Mouse (Mus musculus): ENCODE data around the gene Phb. TPM values are rescaled to one million over a fixed set of nuclear protein-coding genes. Genes with fewer than 3 reads are reported as not detected.

Phb gene
- polyA plus RNA-seq, 1 experiment from 2014 or later = 328 TPM

DNA sequence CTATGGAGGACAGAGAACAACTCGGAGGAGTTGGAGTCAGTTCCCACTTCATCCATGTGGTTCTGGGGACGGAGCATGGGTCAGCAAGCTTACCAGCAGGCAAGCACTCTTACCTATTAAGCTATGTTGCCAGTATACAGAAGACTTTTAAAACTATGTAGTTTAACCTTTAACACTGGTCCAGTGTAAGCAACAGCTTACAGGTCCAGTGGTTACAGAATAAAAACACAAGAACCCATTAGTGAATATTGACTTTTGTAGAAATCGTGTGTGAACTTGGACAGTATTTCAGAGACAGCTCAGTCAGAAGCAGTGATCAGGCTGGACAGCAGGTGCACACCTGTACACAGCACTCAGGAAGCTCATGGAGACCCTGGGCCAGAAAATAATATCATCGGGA is 57.7 kb downstream of the Phb start:
- Histone ChIP-seq H3K4me1 (peaks cover 5% of the 10 kb centered on the region; the same call in 1 of the 2 replicates), H3K36me3 (no peaks in the 10 kb centered on the region; the same call in 1 of the 2 replicates), H3K4me3 (no peak overlapping the region), H3K27me3 (ENCODE audit: insufficient read depth, poor library complexity, severe bottlenecking) (no peaks in the 10 kb centered on the region), H3K27ac (no peak overlapping the region), H3K9me3 (no peaks in the 10 kb centered on the region)
- DNase-seq (ENCODE audit: low spot score) = no peak
- WGBS = 86% methylated on average over 4 of the region's 4 CpGs

DNA sequence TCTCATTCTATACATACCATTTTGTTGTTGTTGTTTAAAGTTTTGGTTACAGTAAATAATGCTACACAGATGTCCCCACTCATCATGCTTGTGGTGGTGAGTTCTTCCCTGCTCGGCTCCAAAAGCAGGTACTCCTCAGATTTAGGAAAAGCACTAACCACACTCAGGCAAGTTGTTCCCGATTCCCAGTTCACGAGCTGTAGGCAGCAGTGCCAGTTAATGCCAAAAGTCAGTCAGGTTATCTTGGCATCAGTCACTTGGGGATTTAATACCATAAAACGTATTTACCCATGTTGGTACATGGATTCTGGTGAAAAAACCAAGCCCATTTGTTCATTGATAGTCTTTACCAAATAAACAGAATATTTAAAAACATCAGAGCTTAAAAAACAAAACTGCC is 59.4 kb downstream of the Phb start:
- Histone ChIP-seq H3K4me1 (peaks cover 5% of the 10 kb centered on the region; the same call in 1 of the 2 replicates), H3K27ac (no peak overlapping the region), H3K4me3 (no peak overlapping the region), H3K27me3 (ENCODE audit: insufficient read depth, poor library complexity, severe bottlenecking) (no peaks in the 10 kb centered on the region), H3K9me3 (no peaks in the 10 kb centered on the region), H3K36me3 (no peaks in the 10 kb centered on the region)
- DNase-seq (ENCODE audit: low spot score) = no peak
- WGBS = 80% methylated on average over 4 of the region's 4 CpGs

DNA sequence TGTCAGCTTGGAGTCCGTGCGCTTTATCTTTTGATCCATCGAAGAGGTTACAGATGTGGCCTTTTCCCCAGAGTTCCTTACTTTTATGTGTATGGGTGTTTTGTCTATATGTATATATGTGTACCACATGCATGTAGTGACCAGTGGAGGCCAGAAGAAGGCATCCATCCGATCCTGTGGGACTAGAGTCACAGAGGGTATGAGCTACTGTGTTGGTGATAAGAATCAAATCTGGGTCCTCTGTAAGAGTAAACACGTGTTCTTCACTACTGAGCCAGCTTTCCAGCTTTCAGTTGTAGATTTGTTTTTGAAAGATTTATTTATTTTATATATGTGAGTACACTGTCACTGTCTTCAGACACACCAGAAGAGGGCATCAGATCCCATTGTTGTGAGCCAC is 61.2 kb downstream of the Phb start:
- H3K27me3 ChIP-seq (ENCODE audit: insufficient read depth, poor library complexity, severe bottlenecking) = no peaks in the 10 kb centered on the region
- H3K36me3 ChIP-seq = no peaks in the 10 kb centered on the region
- H3K4me1 ChIP-seq = peaks cover 5% of the 10 kb centered on the region; the same call in 1 of the 2 replicates
- H3K27ac ChIP-seq = no peak overlapping the region
- no peak for DNase-seq (ENCODE audit: low spot score)
- H3K9me3 ChIP-seq = no peaks in the 10 kb centered on the region
- 88% methylated on average over 5 of the region's 5 CpGs for WGBS
- no peak overlapping the region for H3K4me3 ChIP-seq

DNA sequence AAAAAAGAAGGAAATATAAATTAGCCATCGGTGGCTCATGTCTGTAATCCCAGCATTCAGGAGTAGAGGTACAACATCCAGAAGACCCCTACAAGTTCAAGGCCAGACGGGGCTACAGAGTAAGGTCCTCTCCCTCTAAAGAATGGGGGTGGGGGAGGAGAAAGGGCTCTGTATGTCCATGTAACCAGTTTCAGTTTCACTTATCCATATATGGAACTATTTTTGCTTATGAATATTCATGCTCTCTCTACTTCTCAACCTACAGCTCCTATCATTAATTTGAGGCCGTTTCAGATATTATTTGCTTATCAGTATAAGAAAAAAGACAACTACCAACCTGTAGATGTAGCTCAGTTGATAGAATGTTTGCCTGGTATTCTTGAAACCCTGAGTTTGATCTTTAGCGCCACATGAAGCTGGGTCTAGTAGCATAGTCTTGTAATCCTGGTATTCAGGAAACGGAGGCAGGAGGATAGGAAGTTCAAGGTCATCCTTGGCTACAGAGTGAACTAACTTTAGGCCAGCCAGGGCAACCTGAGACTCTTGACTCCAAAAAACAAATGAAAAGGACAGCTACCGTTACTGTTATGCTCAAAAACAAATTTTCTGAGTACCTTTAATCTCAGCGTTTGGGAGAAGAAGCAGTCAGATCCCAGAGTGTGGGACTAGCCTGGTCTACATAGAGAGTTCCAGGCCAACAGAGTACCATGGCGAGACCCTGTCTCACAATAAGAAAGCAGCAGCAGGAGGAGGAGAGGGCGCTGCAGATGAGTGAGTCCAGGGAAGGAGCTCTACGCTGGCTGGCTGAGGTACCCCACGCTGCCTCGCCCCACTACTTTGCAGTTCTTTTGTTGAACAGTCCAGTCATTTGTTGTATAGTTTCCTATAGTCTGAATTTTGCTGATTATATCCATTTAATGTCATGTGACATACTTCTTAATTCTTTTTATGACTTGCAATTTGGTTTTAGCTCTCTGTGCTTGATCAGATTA is 62.5 kb downstream of the Phb start:
- no peaks in the 10 kb centered on the region for H3K27me3 ChIP-seq (ENCODE audit: insufficient read depth, poor library complexity, severe bottlenecking)
- no peaks in the 10 kb centered on the region for H3K36me3 ChIP-seq
- peaks cover 5% of the 10 kb centered on the region; the same call in 1 of the 2 replicates for H3K4me1 ChIP-seq
- no peak overlapping the region for H3K27ac ChIP-seq
- H3K9me3 ChIP-seq = no peaks in the 10 kb centered on the region
- 83% methylated on average over 12 of the region's 12 CpGs for WGBS
- H3K4me3 ChIP-seq = no peak overlapping the region
- DNase-seq (ENCODE audit: low spot score) = no peak

Other genes with a start within 250 kb of the Phb start
- gene Nxph3, start 152.4 kb upstream of the Phb start, polyA plus RNA-seq (2016; fragmentation: Nextera tagmentation; extraction: Ambion mirVana) = 0.21 and 0.77 TPM in 2 replicates
- gene Ngfr, start 79.2 kb upstream of the Phb start, polyA plus RNA-seq (2016; fragmentation: Nextera tagmentation; extraction: Ambion mirVana) = 4.5 and 9.9 TPM in 2 replicates
- gene Zfp652, start 45.7 kb downstream of the Phb start, polyA plus RNA-seq (2016; fragmentation: Nextera tagmentation; extraction: Ambion mirVana) = 11.7 and 14.2 TPM in 2 replicates
- 0.97 and 1.9 TPM in 2 replicates for gene B130006D01Rik, start 56.6 kb downstream of the Phb start, polyA plus RNA-seq (2016; fragmentation: Nextera tagmentation; extraction: Ambion mirVana)
- 0.31 and 0.42 TPM in 2 replicates for gene Phospho1, start 157.5 kb downstream of the Phb start, polyA plus RNA-seq (2016; fragmentation: Nextera tagmentation; extraction: Ambion mirVana)
- 43.2 and 60.8 TPM in 2 replicates for gene Gngt2, start 170.3 kb downstream of the Phb start, polyA plus RNA-seq (2016; fragmentation: Nextera tagmentation; extraction: Ambion mirVana)
- gene Abi3, start 175.5 kb downstream of the Phb start, polyA plus RNA-seq (2016; fragmentation: Nextera tagmentation; extraction: Ambion mirVana) = 26.6 and 32.4 TPM in 2 replicates
- gene B4galnt2, start 247.9 kb downstream of the Phb start, polyA plus RNA-seq (2016; fragmentation: Nextera tagmentation; extraction: Ambion mirVana) = 0.16 and 0.49 TPM in 2 replicates